Mouse (Mus musculus): ENCODE results near the gene Mpeg1. TPM values are rescaled to one million over a fixed set of nuclear protein-coding genes. Genes with fewer than 3 reads are reported as not detected.
A peak's percentile ranks its signal among the peaks of the same experiment; 100 is the strongest.

Gene Mpeg1
- polyA plus RNA-seq, 1 experiment from 2014 or later: 1.3 TPM

- Histone ChIP-seq H3K4me1 (ENCODE audit: control insufficient read depth, insufficient read depth, low read length) (no peaks in the 10 kb centered on the region), H3K27me3 (ENCODE audit: control insufficient read depth, insufficient read depth, low read length) (no peaks in the 10 kb centered on the region), H3K4me2 (replicated peaks; ENCODE audit: low read depth, low read length) (no peak overlapping the region), H3K27ac (ENCODE audit: low read length) (no peak overlapping the region), H3K9ac (replicated peaks; ENCODE audit: low read depth, low read length) (no peak overlapping the region), H3K9me3 (ENCODE audit: control insufficient read depth, low read depth, low read length) (no peaks in the 10 kb centered on the region), H3K4me3 (ENCODE audit: low read depth, low read length) (no peak overlapping the region), H3K36me3 (ENCODE audit: control insufficient read depth, insufficient read depth, low read length) (no peaks in the 10 kb centered on the region)
- WGBS: 22% methylated on average over 2 of the region's 2 CpGs
- 0 out of 2 replicates have a peak, but pooled peaks have one; percentile 46 for ATAC-seq (ENCODE audit: insufficient number of reproducible peaks, insufficient read depth, low FRiP score, low read depth)
Measured at GRCm38 (mm10) chr19:12433033-12433432, 27.5 kb upstream of the Mpeg1 start.

- Histone ChIP-seq H3K9me3 (ENCODE audit: control insufficient read depth, low read depth, low read length) (no peaks in the 10 kb centered on the region), H3K4me2 (replicated peaks; ENCODE audit: low read depth, low read length) (no peak overlapping the region), H3K27me3 (ENCODE audit: control insufficient read depth, insufficient read depth, low read length) (no peaks in the 10 kb centered on the region), H3K36me3 (ENCODE audit: control insufficient read depth, insufficient read depth, low read length) (no peaks in the 10 kb centered on the region), H3K4me3 (ENCODE audit: low read depth, low read length) (no peak overlapping the region), H3K27ac (ENCODE audit: low read length) (no peak overlapping the region), H3K9ac (replicated peaks; ENCODE audit: low read depth, low read length) (no peak overlapping the region), H3K4me1 (ENCODE audit: control insufficient read depth, insufficient read depth, low read length) (no peaks in the 10 kb centered on the region)
- no peak for ATAC-seq (ENCODE audit: insufficient number of reproducible peaks, insufficient read depth, low FRiP score, low read depth)
- WGBS: 88% methylated on average over 4 of the region's 4 CpGs
Measured at GRCm38 (mm10) chr19:12435011-12435416, 25.6 kb upstream of the Mpeg1 start.

- no peak overlapping the region for H3K4me3 ChIP-seq (ENCODE audit: low read depth, low read length)
- H3K9ac ChIP-seq (replicated peaks; ENCODE audit: low read depth, low read length): no peak overlapping the region
- H3K9me3 ChIP-seq (ENCODE audit: control insufficient read depth, low read depth, low read length): no peaks in the 10 kb centered on the region
- no peaks in the 10 kb centered on the region for H3K36me3 ChIP-seq (ENCODE audit: control insufficient read depth, insufficient read depth, low read length)
- no peak for ATAC-seq (ENCODE audit: insufficient number of reproducible peaks, insufficient read depth, low FRiP score, low read depth)
- H3K27me3 ChIP-seq (ENCODE audit: control insufficient read depth, insufficient read depth, low read length): no peaks in the 10 kb centered on the region
- H3K4me2 ChIP-seq (replicated peaks; ENCODE audit: low read depth, low read length): no peak overlapping the region
- 84% methylated on average over 4 of the region's 4 CpGs for WGBS
- no peak overlapping the region for H3K27ac ChIP-seq (ENCODE audit: low read length)
- H3K4me1 ChIP-seq (ENCODE audit: control insufficient read depth, insufficient read depth, low read length): no peaks in the 10 kb centered on the region
Measured at GRCm38 (mm10) chr19:12435750-12436524, 24.6 kb upstream of the Mpeg1 start.

- no peak for ATAC-seq (ENCODE audit: insufficient number of reproducible peaks, insufficient read depth, low FRiP score, low read depth)
- H3K4me3 ChIP-seq (ENCODE audit: low read depth, low read length): no peak overlapping the region
- no peak overlapping the region for H3K27ac ChIP-seq (ENCODE audit: low read length)
- no peaks in the 10 kb centered on the region for H3K36me3 ChIP-seq (ENCODE audit: control insufficient read depth, insufficient read depth, low read length)
- no peaks in the 10 kb centered on the region for H3K4me1 ChIP-seq (ENCODE audit: control insufficient read depth, insufficient read depth, low read length)
- H3K4me2 ChIP-seq (replicated peaks; ENCODE audit: low read depth, low read length): no peak overlapping the region
- H3K27me3 ChIP-seq (ENCODE audit: control insufficient read depth, insufficient read depth, low read length): no peaks in the 10 kb centered on the region
- no peaks in the 10 kb centered on the region for H3K9me3 ChIP-seq (ENCODE audit: control insufficient read depth, low read depth, low read length)
- H3K9ac ChIP-seq (replicated peaks; ENCODE audit: low read depth, low read length): no peak overlapping the region
- 59% methylated on average over 1 of the region's 1 CpGs for WGBS
Measured at GRCm38 (mm10) chr19:12439581-12439980, 21.0 kb upstream of the Mpeg1 start.

- H3K9me3 ChIP-seq (ENCODE audit: control insufficient read depth, low read depth, low read length): no peaks in the 10 kb centered on the region
- no peak for ATAC-seq (ENCODE audit: insufficient number of reproducible peaks, insufficient read depth, low FRiP score, low read depth)
- H3K9ac ChIP-seq (replicated peaks; ENCODE audit: low read depth, low read length): no peak overlapping the region
- no peak overlapping the region for H3K27ac ChIP-seq (ENCODE audit: low read length)
- no peaks in the 10 kb centered on the region for H3K36me3 ChIP-seq (ENCODE audit: control insufficient read depth, insufficient read depth, low read length)
- H3K4me1 ChIP-seq (ENCODE audit: control insufficient read depth, insufficient read depth, low read length): no peaks in the 10 kb centered on the region
- H3K4me2 ChIP-seq (replicated peaks; ENCODE audit: low read depth, low read length): no peak overlapping the region
- H3K27me3 ChIP-seq (ENCODE audit: control insufficient read depth, insufficient read depth, low read length): no peaks in the 10 kb centered on the region
- no peak overlapping the region for H3K4me3 ChIP-seq (ENCODE audit: low read depth, low read length)
- WGBS: 63% methylated on average over 5 of the region's 5 CpGs
Measured at GRCm38 (mm10) chr19:12440103-12440725, 20.4 kb upstream of the Mpeg1 start.

- Histone ChIP-seq H3K4me2 (replicated peaks; ENCODE audit: low read depth, low read length) (no peak overlapping the region), H3K9ac (replicated peaks; ENCODE audit: low read depth, low read length) (no peak overlapping the region), H3K27ac (ENCODE audit: low read length) (no peak overlapping the region), H3K9me3 (ENCODE audit: control insufficient read depth, low read depth, low read length) (no peaks in the 10 kb centered on the region), H3K4me3 (ENCODE audit: low read depth, low read length) (no peak overlapping the region), H3K4me1 (ENCODE audit: control insufficient read depth, insufficient read depth, low read length) (no peaks in the 10 kb centered on the region), H3K27me3 (ENCODE audit: control insufficient read depth, insufficient read depth, low read length) (no peaks in the 10 kb centered on the region), H3K36me3 (ENCODE audit: control insufficient read depth, insufficient read depth, low read length) (no peaks in the 10 kb centered on the region)
- no peak for ATAC-seq (ENCODE audit: insufficient number of reproducible peaks, insufficient read depth, low FRiP score, low read depth)
- 77% methylated on average over 4 of the region's 4 CpGs for WGBS
Measured at GRCm38 (mm10) chr19:12442560-12442959, 18.0 kb upstream of the Mpeg1 start.

- Histone ChIP-seq H3K36me3 (ENCODE audit: control insufficient read depth, insufficient read depth, low read length) (no peaks in the 10 kb centered on the region), H3K4me2 (replicated peaks; ENCODE audit: low read depth, low read length) (no peak overlapping the region), H3K27me3 (ENCODE audit: control insufficient read depth, insufficient read depth, low read length) (no peaks in the 10 kb centered on the region), H3K4me3 (ENCODE audit: low read depth, low read length) (no peak overlapping the region), H3K27ac (ENCODE audit: low read length) (no peak overlapping the region), H3K9ac (replicated peaks; ENCODE audit: low read depth, low read length) (no peak overlapping the region), H3K4me1 (ENCODE audit: control insufficient read depth, insufficient read depth, low read length) (no peaks in the 10 kb centered on the region), H3K9me3 (ENCODE audit: control insufficient read depth, low read depth, low read length) (no peaks in the 10 kb centered on the region)
- WGBS: 83% methylated on average over 3 of the region's 3 CpGs
- no peak for ATAC-seq (ENCODE audit: insufficient number of reproducible peaks, insufficient read depth, low FRiP score, low read depth)
Measured at GRCm38 (mm10) chr19:12445014-12445413, 15.6 kb upstream of the Mpeg1 start.

- H3K9ac ChIP-seq (replicated peaks; ENCODE audit: low read depth, low read length): no peak overlapping the region
- H3K4me3 ChIP-seq (ENCODE audit: low read depth, low read length): no peak overlapping the region
- WGBS: 59% methylated on average over 12 of the region's 12 CpGs
- H3K4me2 ChIP-seq (replicated peaks; ENCODE audit: low read depth, low read length): no peak overlapping the region
- H3K9me3 ChIP-seq (ENCODE audit: control insufficient read depth, low read depth, low read length): no peaks in the 10 kb centered on the region
- H3K27me3 ChIP-seq (ENCODE audit: control insufficient read depth, insufficient read depth, low read length): no peaks in the 10 kb centered on the region
- H3K4me1 ChIP-seq (ENCODE audit: control insufficient read depth, insufficient read depth, low read length): no peaks in the 10 kb centered on the region; the same call in 1 of the 2 replicates
- H3K36me3 ChIP-seq (ENCODE audit: control insufficient read depth, insufficient read depth, low read length): no peaks in the 10 kb centered on the region
- H3K27ac ChIP-seq (ENCODE audit: low read length): 0 out of 2 replicates have a peak overlapping the region, but pooled peaks have one; percentile 39
- ATAC-seq (ENCODE audit: insufficient number of reproducible peaks, insufficient read depth, low FRiP score, low read depth): peak; percentile 56; the same call in 1 of the 2 replicates
Measured at GRCm38 (mm10) chr19:12457401-12458066, 3.0 kb upstream of the Mpeg1 start.

Measured in stomach, embryonic 14.5 days (tissue).